Mouse (Mus musculus) heart, postnatal 0 days (tissue): ENCODE data around the gene Cep78. TPM values are rescaled to one million over a fixed set of nuclear protein-coding genes. Genes with fewer than 3 reads are reported as not detected.
A peak's percentile ranks its signal among the peaks of the same experiment; 100 is the strongest.
"Not testable (repeated sequence)": the region's sequence is repeated elsewhere in the genome, so short reads cannot be mapped to it uniquely, and the experiment has no call there.

Experiments used
- ATAC-seq: fragments of 200-750 bp; cut with Nextera tagmentation; 2 replicates; pipeline ENCODE4 v1.8.0; 2017; ENCODE audit warnings: low read depth, moderate number of reproducible peaks, moderate library complexity; ENCODE audit not compliant: insufficient read depth
- DNase-seq: peaks from one replicate; pipeline ENCODE4 v3.0.0-alpha.2; 2016; ENCODE audit warnings: low spot score
- H3K27ac ChIP-seq: fragments of 300-500 bp; sonication (generic); 2 replicates; pipeline ENCODE4 v1.5.1; 2014; ENCODE audit warnings: low read depth, mild to moderate bottlenecking
- H3K27me3 ChIP-seq: fragments of 300-500 bp; sonication (generic); 2 replicates; pipeline ENCODE4 v1.6.1; 2014; ENCODE audit warnings: low read length, mixed read lengths; ENCODE audit not compliant: control insufficient read depth, insufficient read depth
- H3K36me3 ChIP-seq: fragments of 300-500 bp; sonication (generic); replicated peaks from 2 replicates; pipeline ENCODE4 v1.6.1; 2014; ENCODE audit warnings: low read length, mixed read lengths; ENCODE audit not compliant: control insufficient read depth, insufficient read depth
- H3K4me1 ChIP-seq: fragments of 300-500 bp; sonication (generic); 2 replicates; pipeline ENCODE4 v1.6.1; 2014; ENCODE audit warnings: antibody characterized with exemption; ENCODE audit not compliant: control insufficient read depth, insufficient read depth
- H3K4me2 ChIP-seq: fragments of 300-500 bp; sonication (generic); 2 replicates; pipeline ENCODE4 v1.6.1; 2014; ENCODE audit warnings: low read depth, mild to moderate bottlenecking, low read length, moderate library complexity
- H3K4me3 ChIP-seq: fragments of 300-500 bp; sonication (generic); 2 replicates; pipeline ENCODE4 v1.5.1; 2014; ENCODE audit warnings: low read depth, low read length
- H3K9ac ChIP-seq: fragments of 300-500 bp; sonication (generic); replicated peaks from 2 replicates; pipeline ENCODE4 v1.6.1; 2014; ENCODE audit warnings: low read depth, low read length, mixed read lengths
- H3K9me3 ChIP-seq: fragments of 300-500 bp; sonication (generic); replicated peaks from 2 replicates; pipeline ENCODE4 v1.6.1; 2016; ENCODE audit warnings: low read length; ENCODE audit not compliant: control insufficient read depth
- CTCF ChIP-seq: IDR thresholded peaks from 2 replicates; pipeline ENCODE4 v1.5.1; 2016; ENCODE audit warnings: antibody characterized with exemption, control low read depth, low read depth
- EP300 ChIP-seq: IDR thresholded peaks from 2 replicates; pipeline ENCODE4 v1.6.1; 2016; ENCODE audit warnings: antibody characterized with exemption, low read depth
- WGBS: fragments of 180-500 bp; shearing (Covaris S2); extraction: QIAGEN DNeasy Blood & Tissue Kit; methylation state at CpG from one replicate; pipeline ENCODE4 v1.1.7; 2014; 5-methylcytosine and 5-hydroxymethylcytosine counted together
- polyA plus RNA-seq: library from polyadenylated mRNA; unstranded; fragments of >200 nt; fragmentation: Nextera tagmentation; extraction: Ambion mirVana; gene quantifications from 2 replicates; pipeline ENCODE4 v1.2.1, GENCODE M21; 2015
- total RNA-seq: library from RNA; depleted of rRNA; stranded (reverse); fragments of >200 nt; gene quantifications from 2 replicates; pipeline ENCODE4 v1.2.3, GENCODE M21; 2014; ENCODE audit warnings: low replicate concordance; rRNA removed

Cep78 gene
- 4.6 TPM in 2 replicates for total RNA-seq
- 6.9 and 7.2 TPM in 2 replicates for polyA plus RNA-seq

DNA sequence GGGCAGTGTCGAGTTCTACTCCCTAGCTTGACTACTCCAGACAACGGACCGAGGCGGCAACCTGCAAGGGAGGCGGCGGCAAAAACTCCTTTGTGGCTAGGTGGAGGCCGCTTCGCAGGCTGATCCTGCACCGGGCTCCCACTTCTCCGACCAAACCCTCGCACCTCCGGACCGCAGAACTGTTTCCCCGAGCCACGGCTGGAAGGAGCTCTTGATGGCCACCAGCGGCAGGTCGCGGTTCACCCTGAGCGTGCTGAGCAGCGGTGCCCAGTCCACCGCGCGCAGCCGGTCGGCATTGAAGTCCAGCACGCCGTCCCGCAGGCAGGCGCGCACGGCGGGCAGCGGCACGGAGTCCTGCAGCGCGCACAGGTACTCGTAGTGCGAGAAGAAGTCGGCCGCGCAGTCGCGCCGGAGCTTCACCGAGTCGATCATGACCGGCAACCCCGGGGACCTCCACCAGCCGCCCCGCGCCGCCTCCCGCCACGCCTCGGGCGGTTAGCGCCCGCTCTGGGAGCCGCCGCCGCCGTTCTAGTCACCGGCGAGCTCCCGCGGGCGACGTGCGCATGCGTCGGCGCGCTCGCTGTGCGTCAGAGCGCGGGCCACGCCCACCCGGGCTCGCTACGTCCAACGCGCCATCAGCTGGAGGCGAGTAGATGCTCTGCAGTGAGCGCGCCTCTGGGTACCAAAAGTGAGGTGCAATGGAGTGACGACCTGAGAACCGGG lies at the start of gene Cep78:
Cep78 (minus strand) TSS at position 541 of the 723 bp plus-strand sequence.
- H3K9me3 ChIP-seq, result no peaks in the 10 kb centered on the region
- no peaks in the 10 kb centered on the region for H3K27me3 ChIP-seq
- TF ChIP-seq EP300, result no peak
- TF ChIP-seq CTCF, result 0 out of 2 replicates have a peak, but pooled peaks have one; percentile 12
- DNase-seq (peak; percentile 89), ATAC-seq (peak; percentile 96)
- H3K9ac ChIP-seq, result peak within 1 kb of the TSS; percentile 72
- peaks cover 14% of the 10 kb centered on the region for H3K4me1 ChIP-seq
- under 1% methylated on average over 88 of the region's 88 CpGs for WGBS
- H3K36me3 ChIP-seq, result no peaks in the 10 kb centered on the region
- H3K4me3 ChIP-seq, result peak within 1 kb of the TSS; percentile 83
- peak within 1 kb of the TSS; percentile 86 for H3K27ac ChIP-seq
- H3K4me2 ChIP-seq, result peak within 1 kb of the TSS; percentile 85

DNA sequence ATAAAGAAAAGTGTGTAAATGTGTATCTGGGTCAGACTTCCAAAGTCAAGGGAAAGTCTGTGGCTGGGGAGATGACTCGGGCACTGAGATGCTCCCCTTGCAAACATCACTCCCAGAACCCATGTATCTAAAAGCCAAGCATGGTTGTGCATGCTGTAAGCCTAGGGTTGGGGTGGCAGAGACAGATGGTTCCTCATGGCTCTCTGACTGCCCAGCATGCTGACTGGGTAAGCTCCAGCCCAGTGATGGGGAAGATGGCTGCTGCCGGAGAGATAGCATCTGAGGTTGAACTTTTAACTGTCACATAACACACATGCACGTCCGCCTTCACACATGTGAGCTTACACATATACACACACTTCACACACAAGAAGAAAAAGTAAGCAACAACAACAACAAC lies 46.5 kb upstream of the Cep78 start:
- no peaks in the 10 kb centered on the region; the same call in 1 of the 2 replicates for H3K4me1 ChIP-seq
- no peaks in the 10 kb centered on the region for H3K27me3 ChIP-seq
- no peak overlapping the region for H3K4me3 ChIP-seq
- no peak overlapping the region for H3K4me2 ChIP-seq
- TF ChIP-seq CTCF (no peak), EP300 (no peak)
- no peaks in the 10 kb centered on the region for H3K9me3 ChIP-seq
- no peak overlapping the region for H3K9ac ChIP-seq
- ATAC-seq (no peak), DNase-seq (no peak)
- no peak overlapping the region for H3K27ac ChIP-seq
- H3K36me3 ChIP-seq, result no peaks in the 10 kb centered on the region
- WGBS, result 86% methylated on average over 4 of the region's 4 CpGs

DNA sequence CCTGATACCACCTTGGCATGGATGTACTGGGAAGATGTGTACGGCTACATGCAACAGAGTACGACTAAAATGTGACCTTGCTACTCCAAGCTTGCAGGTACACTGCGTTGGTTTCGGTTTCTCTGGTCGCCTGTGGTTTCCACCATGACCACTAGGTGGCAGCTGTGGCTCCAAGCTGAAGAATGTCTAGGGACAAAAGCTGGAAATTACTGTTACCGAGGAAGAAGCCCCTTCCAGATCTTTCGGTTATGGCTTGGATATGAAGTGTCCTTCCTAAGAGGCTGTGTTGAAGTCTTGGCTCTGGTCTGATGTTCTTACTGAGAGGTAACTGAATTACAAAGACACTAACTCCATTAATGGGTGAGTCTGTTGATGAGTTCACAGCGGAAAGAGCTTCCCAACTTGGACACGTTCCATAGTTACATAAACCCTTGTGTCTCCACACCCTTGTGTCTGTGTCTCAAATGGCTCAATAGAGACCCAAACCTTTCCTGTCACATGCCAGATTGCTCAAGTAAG lies 44.5 kb upstream of the Cep78 start:
- 11% methylated on average over 7 of the region's 9 CpGs for WGBS
- peak; percentile 36 for TF ChIP-seq CTCF
- Histone ChIP-seq H3K27ac (0 out of 2 replicates have a peak overlapping the region, but pooled peaks have one; percentile 30), H3K4me3 (peak overlapping the region; percentile 47), H3K4me2 (peak overlapping the region; percentile 55), H3K9ac (peak overlapping the region; percentile 52; the same call in 1 of the 2 replicates)
- not testable (repeated sequence) for H3K9me3 ChIP-seq, H3K4me1 ChIP-seq, H3K36me3 ChIP-seq, H3K27me3 ChIP-seq
- DNase-seq (peak; percentile 35), ATAC-seq (peak; percentile 74)

DNA sequence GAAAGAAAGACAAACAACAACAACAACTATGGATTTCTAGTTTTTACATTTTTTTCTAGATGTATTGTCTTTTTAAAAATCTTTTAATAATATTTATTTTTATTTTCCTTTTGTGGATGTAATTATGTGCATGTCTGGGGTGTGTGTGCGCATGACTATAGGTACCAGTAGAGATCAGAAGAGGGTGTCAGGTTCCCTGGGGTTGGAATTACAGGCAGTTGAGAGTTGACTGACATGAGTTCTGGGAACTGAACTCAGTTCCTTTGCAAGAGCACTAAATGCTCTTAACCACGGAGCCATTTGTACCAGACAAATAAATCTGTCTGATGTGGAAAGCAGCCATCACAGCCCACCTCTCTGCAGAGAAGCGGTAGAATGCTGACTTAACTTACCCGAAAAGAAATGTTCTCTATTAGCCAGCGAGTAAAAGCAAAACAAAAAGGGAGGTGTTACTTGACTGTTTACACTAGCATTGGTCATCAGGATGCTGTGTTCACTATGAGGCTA lies 44.0 kb upstream of the Cep78 start:
- no peak for TF ChIP-seq CTCF
- TF ChIP-seq EP300, result no peak
- 0 out of 2 replicates have a peak overlapping the region, but pooled peaks have one; percentile 30 for H3K27ac ChIP-seq

DNA sequence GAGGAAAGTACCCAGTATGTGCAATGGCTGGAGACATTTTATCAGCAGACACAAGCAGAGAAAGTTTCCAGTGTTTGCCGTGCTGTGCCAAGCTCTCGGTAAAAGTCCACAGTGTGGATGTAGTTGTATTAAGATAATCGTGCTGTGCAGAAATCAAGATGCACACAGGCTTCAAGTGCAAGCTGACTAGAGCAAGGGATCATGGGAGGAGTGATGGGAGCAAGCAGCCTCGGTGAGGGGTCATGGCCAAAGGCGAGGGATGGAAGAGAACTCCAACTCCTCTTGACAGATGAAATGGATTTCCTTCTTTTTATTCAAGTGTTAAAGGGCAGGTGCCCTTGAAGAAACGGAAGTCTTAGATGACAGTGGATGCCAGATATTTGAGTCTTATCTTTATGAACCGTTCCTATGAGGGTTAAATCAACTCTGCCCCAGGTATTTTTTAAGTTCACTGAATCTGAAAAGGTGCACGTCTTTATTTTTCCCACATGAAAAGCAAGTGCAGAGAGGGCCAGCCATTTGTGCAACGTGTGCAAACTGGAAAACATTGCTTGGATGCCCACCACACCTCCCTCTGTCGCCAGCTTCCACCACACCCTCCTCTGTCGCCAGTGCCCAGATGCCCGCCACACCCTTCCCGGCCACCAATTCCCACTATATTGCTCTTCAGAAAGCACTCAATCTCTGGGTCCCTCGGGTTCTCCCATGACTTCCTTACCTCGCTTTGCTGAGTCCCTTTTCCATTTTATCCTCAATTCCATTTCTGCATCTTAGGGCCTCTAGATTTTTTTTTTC lies 43.3 kb upstream of the Cep78 start:
- no peak for DNase-seq
- no peak overlapping the region for H3K4me3 ChIP-seq
- H3K9me3 ChIP-seq, result no peaks in the 10 kb centered on the region
- WGBS, result 70% methylated on average over 15 of the region's 15 CpGs
- no peak overlapping the region for H3K9ac ChIP-seq
- H3K27ac ChIP-seq, result no peak overlapping the region
- TF ChIP-seq EP300 (no peak), CTCF (no peak)
- no peaks in the 10 kb centered on the region for H3K36me3 ChIP-seq
- no peak overlapping the region for H3K4me2 ChIP-seq
- ATAC-seq, result no peak
- no peaks in the 10 kb centered on the region for H3K27me3 ChIP-seq
- no peaks in the 10 kb centered on the region; the same call in 1 of the 2 replicates for H3K4me1 ChIP-seq

More for the DNA sequence above, 44.0 kb upstream of the Cep78 start:
- Histone ChIP-seq H3K4me2 (peak overlapping the region; percentile 55), H3K9me3 (no peaks in the 10 kb centered on the region), H3K36me3 (no peaks in the 10 kb centered on the region), H3K4me3 (peak overlapping the region; percentile 47), H3K27me3 (no peaks in the 10 kb centered on the region), H3K9ac (peak overlapping the region; percentile 52; the same call in 1 of the 2 replicates), H3K4me1 (no peaks in the 10 kb centered on the region; the same call in 1 of the 2 replicates)
- WGBS, result 43% methylated on average over 5 of the region's 5 CpGs
- ATAC-seq, result peak; percentile 47; the same call in 1 of the 2 replicates
- DNase-seq, result no peak
